Mouse (Mus musculus): Measurements from ENCODE around the gene Trmt10c. TPM values are rescaled to one million over a fixed set of nuclear protein-coding genes. Genes with fewer than 3 reads are reported as not detected.

Trmt10c gene
- 21.5 and 23.8 TPM in 2 replicates for polyA plus RNA-seq (2014; fragmentation: Nextera tagmentation; extraction: Ambion mirVana)

DNA sequence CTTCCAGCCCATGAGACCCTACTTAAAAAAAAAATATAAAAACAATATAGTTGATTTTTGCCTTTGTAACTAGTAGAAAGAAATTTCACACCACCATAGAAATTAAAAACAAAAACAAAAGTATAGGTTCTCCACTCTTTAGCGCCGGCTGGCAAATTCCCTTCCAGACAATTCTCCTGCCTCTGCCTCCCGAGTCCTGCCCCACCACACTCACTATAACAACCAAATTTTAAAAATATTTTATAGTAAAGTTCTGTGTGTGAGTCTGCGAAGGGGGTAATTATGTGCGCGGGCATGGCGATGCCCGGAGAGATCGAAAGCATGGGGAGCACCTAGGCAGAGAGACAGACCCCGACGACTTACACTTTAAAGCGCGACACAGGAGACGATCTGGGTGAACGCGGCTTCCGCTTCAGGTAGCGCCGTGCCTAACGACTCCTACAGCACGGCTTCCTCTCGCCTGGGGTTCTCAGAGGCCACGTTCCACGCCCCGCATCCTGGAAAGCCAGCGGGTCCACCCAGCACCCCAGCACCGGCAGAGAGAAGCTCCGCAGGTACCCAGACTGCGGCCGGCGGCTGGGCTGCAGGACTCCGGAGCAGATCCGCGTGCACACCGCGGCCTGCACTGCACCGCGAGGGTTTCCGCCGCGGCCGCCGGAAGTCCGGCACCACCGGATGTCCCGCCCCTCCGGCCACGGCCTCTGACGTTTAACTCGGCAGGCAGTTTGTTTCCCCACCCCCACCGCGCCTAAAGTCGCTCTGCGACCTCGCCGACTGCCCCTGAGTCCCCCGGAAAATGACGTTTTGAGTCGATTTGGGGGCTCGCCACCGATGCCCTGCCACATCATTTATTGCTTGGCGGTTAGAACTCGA is at the start of gene Trmt10c:
Gene Trmt10c, minus strand, starts transcription at position 682 of the 873 bp plus-strand sequence.
- Histone ChIP-seq H3K27me3 (ENCODE audit: control insufficient read depth, insufficient read depth, low read length) (no peaks in the 10 kb centered on the region), H3K36me3 (ENCODE audit: control insufficient read depth, insufficient read depth, low read length) (peaks cover 9% of the 10 kb centered on the region; the same call in 1 of the 2 replicates), H3K9ac (replicated peaks; ENCODE audit: low read depth, low read length) (peak within 1 kb of the TSS; percentile 84), H3K4me2 (ENCODE audit: low read depth, low read length) (peak within 1 kb of the TSS; percentile 66), H3K4me1 (ENCODE audit: control insufficient read depth, insufficient read depth, low read length) (peaks cover 11% of the 10 kb centered on the region), H3K4me3 (ENCODE audit: low read depth, low read length) (peak within 1 kb of the TSS; percentile 88), H3K9me3 (ENCODE audit: control insufficient read depth, low read length) (no peaks in the 10 kb centered on the region), H3K27ac (ENCODE audit: low read depth, low read length) (peak within 1 kb of the TSS; percentile 88)
- ATAC-seq (ENCODE audit: low read depth), result peak; percentile 100
- whole genome bisulfite sequencing, result under 1% methylated on average over 63 of the region's 63 CpGs

- ATAC-seq (ENCODE audit: low read depth), result no peak
- Histone ChIP-seq H3K9ac (replicated peaks; ENCODE audit: low read depth, low read length) (no peak overlapping the region), H3K36me3 (ENCODE audit: control insufficient read depth, insufficient read depth, low read length) (no peaks in the 10 kb centered on the region), H3K4me2 (ENCODE audit: low read depth, low read length) (no peak overlapping the region), H3K27ac (ENCODE audit: low read depth, low read length) (no peak overlapping the region), H3K27me3 (ENCODE audit: control insufficient read depth, insufficient read depth, low read length) (no peaks in the 10 kb centered on the region), H3K4me1 (ENCODE audit: control insufficient read depth, insufficient read depth, low read length) (no peaks in the 10 kb centered on the region), H3K4me3 (ENCODE audit: low read depth, low read length) (no peak overlapping the region), H3K9me3 (ENCODE audit: control insufficient read depth, low read length) (no peaks in the 10 kb centered on the region)
- 98% methylated on average over 2 of the region's 2 CpGs for WGBS
Observed at GRCm38 (mm10) chr16:56086336-56086735, 48.7 kb upstream of the Trmt10c start.

GRCm38 (mm10) chr16:56081691-56082090 is 44.1 kb upstream of the Trmt10c start:
- WGBS, result 92% methylated on average over 4 of the region's 4 CpGs
- H3K36me3 ChIP-seq (ENCODE audit: control insufficient read depth, insufficient read depth, low read length), result no peaks in the 10 kb centered on the region
- no peak overlapping the region for H3K4me2 ChIP-seq (ENCODE audit: low read depth, low read length)
- H3K27ac ChIP-seq (ENCODE audit: low read depth, low read length), result no peak overlapping the region
- H3K4me1 ChIP-seq (ENCODE audit: control insufficient read depth, insufficient read depth, low read length), result peaks cover 7% of the 10 kb centered on the region
- H3K9me3 ChIP-seq (ENCODE audit: control insufficient read depth, low read length), result no peaks in the 10 kb centered on the region
- no peak for ATAC-seq (ENCODE audit: low read depth)
- H3K27me3 ChIP-seq (ENCODE audit: control insufficient read depth, insufficient read depth, low read length), result no peaks in the 10 kb centered on the region
- no peak overlapping the region for H3K9ac ChIP-seq (replicated peaks; ENCODE audit: low read depth, low read length)
- no peak overlapping the region for H3K4me3 ChIP-seq (ENCODE audit: low read depth, low read length)

- Histone ChIP-seq H3K4me3 (ENCODE audit: low read depth, low read length) (no peak overlapping the region), H3K27ac (ENCODE audit: low read depth, low read length) (no peak overlapping the region), H3K9ac (replicated peaks; ENCODE audit: low read depth, low read length) (no peak overlapping the region), H3K4me1 (ENCODE audit: control insufficient read depth, insufficient read depth, low read length) (peaks cover 16% of the 10 kb centered on the region), H3K36me3 (ENCODE audit: control insufficient read depth, insufficient read depth, low read length) (no peaks in the 10 kb centered on the region), H3K27me3 (ENCODE audit: control insufficient read depth, insufficient read depth, low read length) (no peaks in the 10 kb centered on the region), H3K9me3 (ENCODE audit: control insufficient read depth, low read length) (no peaks in the 10 kb centered on the region), H3K4me2 (ENCODE audit: low read depth, low read length) (no peak overlapping the region)
- ATAC-seq (ENCODE audit: low read depth), result no peak
- WGBS, result 94% methylated on average over 1 of the region's 1 CpGs
Observed at GRCm38 (mm10) chr16:56079419-56079818, 41.8 kb upstream of the Trmt10c start.

DNA sequence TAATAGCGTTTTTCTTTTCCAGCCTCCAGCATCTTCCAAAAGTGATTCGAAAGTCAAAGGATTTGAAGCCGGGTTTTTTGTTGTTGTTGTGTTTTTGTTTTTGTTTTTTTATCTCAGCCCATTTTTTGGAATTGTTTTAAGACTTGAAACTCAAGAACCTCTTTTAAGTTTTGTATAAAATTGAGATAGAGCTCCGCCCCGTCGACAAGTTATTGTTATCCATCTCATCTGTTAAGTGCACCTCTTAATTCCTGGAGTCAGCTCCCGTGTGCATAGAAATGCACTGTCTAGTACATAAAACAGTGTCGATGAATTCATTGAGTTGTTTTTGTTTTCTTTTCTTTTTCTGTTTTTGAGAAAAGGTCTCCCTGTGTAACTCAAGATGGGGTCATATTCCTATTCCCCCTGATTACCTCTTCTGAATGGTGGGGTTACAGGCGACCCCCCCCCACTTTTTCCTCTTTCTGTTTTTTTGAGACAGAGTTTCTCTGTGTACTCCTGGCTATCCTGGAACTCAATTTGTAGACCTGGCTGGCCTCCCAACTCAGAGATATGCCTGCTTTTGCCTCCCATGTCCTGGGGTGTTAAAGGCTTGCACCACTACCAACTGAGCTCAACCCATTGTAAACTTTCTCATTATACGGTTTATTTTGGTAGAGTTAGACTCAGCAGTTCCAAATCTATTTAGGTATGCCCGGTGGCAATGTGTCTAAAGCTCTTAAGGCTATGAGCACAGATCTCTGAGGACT is 38.7 kb upstream of the Trmt10c start:
- H3K27ac ChIP-seq (ENCODE audit: low read depth, low read length), result peak overlapping the region; percentile 96
- no peak for ATAC-seq (ENCODE audit: low read depth)
- peak overlapping the region; percentile 76 for H3K4me2 ChIP-seq (ENCODE audit: low read depth, low read length)
- no peaks in the 10 kb centered on the region for H3K9me3 ChIP-seq (ENCODE audit: control insufficient read depth, low read length)
- peaks cover 16% of the 10 kb centered on the region for H3K4me1 ChIP-seq (ENCODE audit: control insufficient read depth, insufficient read depth, low read length)
- peak overlapping the region; percentile 62 for H3K4me3 ChIP-seq (ENCODE audit: low read depth, low read length)
- 7% methylated on average over 11 of the region's 11 CpGs for WGBS
- H3K36me3 ChIP-seq (ENCODE audit: control insufficient read depth, insufficient read depth, low read length), result no peaks in the 10 kb centered on the region
- H3K9ac ChIP-seq (replicated peaks; ENCODE audit: low read depth, low read length), result peak overlapping the region; percentile 73
- no peaks in the 10 kb centered on the region for H3K27me3 ChIP-seq (ENCODE audit: control insufficient read depth, insufficient read depth, low read length)

GRCm38 (mm10) chr16:56075222-56076111 is 37.8 kb upstream of the Trmt10c start:
- Histone ChIP-seq H3K9me3 (ENCODE audit: control insufficient read depth, low read length) (no peaks in the 10 kb centered on the region), H3K4me3 (ENCODE audit: low read depth, low read length) (peak overlapping the region; percentile 62), H3K27ac (ENCODE audit: low read depth, low read length) (peak overlapping the region; percentile 96), H3K4me2 (ENCODE audit: low read depth, low read length) (peak overlapping the region; percentile 76), H3K36me3 (ENCODE audit: control insufficient read depth, insufficient read depth, low read length) (no peaks in the 10 kb centered on the region), H3K9ac (replicated peaks; ENCODE audit: low read depth, low read length) (peak overlapping the region; percentile 73), H3K4me1 (ENCODE audit: control insufficient read depth, insufficient read depth, low read length) (peaks cover 16% of the 10 kb centered on the region), H3K27me3 (ENCODE audit: control insufficient read depth, insufficient read depth, low read length) (no peaks in the 10 kb centered on the region)
- under 1% methylated on average over 43 of the region's 66 CpGs for WGBS
- peak; percentile 93 for ATAC-seq (ENCODE audit: low read depth)

GRCm38 (mm10) chr16:56074565-56074964 is 36.9 kb upstream of the Trmt10c start:
- peak overlapping the region; percentile 76; the same call in 1 of the 2 replicates for H3K4me2 ChIP-seq (ENCODE audit: low read depth, low read length)
- 0 out of 2 replicates have a peak, but pooled peaks have one; percentile 9 for ATAC-seq (ENCODE audit: low read depth)
- no peaks in the 10 kb centered on the region for H3K36me3 ChIP-seq (ENCODE audit: control insufficient read depth, insufficient read depth, low read length)
- no peak overlapping the region for H3K9ac ChIP-seq (replicated peaks; ENCODE audit: low read depth, low read length)
- WGBS, result 77% methylated on average over 5 of the region's 5 CpGs
- no peaks in the 10 kb centered on the region for H3K27me3 ChIP-seq (ENCODE audit: control insufficient read depth, insufficient read depth, low read length)
- no peak overlapping the region for H3K4me3 ChIP-seq (ENCODE audit: low read depth, low read length)
- no peaks in the 10 kb centered on the region for H3K9me3 ChIP-seq (ENCODE audit: control insufficient read depth, low read length)
- peaks cover 16% of the 10 kb centered on the region for H3K4me1 ChIP-seq (ENCODE audit: control insufficient read depth, insufficient read depth, low read length)
- H3K27ac ChIP-seq (ENCODE audit: low read depth, low read length), result no peak overlapping the region; the same call in 1 of the 2 replicates

- 100% methylated on average over 1 of the region's 1 CpGs for WGBS
- Histone ChIP-seq H3K9ac (replicated peaks; ENCODE audit: low read depth, low read length) (no peak overlapping the region), H3K36me3 (ENCODE audit: control insufficient read depth, insufficient read depth, low read length) (no peaks in the 10 kb centered on the region), H3K27me3 (ENCODE audit: control insufficient read depth, insufficient read depth, low read length) (no peaks in the 10 kb centered on the region), H3K4me3 (ENCODE audit: low read depth, low read length) (no peak overlapping the region), H3K4me1 (ENCODE audit: control insufficient read depth, insufficient read depth, low read length) (peaks cover 16% of the 10 kb centered on the region), H3K9me3 (ENCODE audit: control insufficient read depth, low read length) (no peaks in the 10 kb centered on the region), H3K27ac (ENCODE audit: low read depth, low read length) (no peak overlapping the region), H3K4me2 (ENCODE audit: low read depth, low read length) (no peak overlapping the region)
- peak; percentile 3; the same call in 1 of the 2 replicates for ATAC-seq (ENCODE audit: low read depth)
Observed at GRCm38 (mm10) chr16:56074122-56074521, 36.5 kb upstream of the Trmt10c start.
